Mouse (Mus musculus) left cerebral cortex, adult 11 months (tissue): ENCODE measurements around the gene Lmtk2.

Experiments used
- DNase-seq: peaks from one replicate; pipeline ENCODE4 v3.0.0; 2022; ENCODE audit warnings: low spot score

Gene Lmtk2

GRCm38 (mm10) chr5:144100149-144100935 is at the start of gene Lmtk2:
Gene Lmtk2, plus strand, starts transcription at chr5:144100436.
- DNase-seq, result peak; percentile 95

GRCm38 (mm10) chr5:144051268-144051667 is 49.0 kb upstream of the Lmtk2 start:
- no peak for DNase-seq

- DNase-seq, result no peak
Observed at GRCm38 (mm10) chr5:144053450-144053849, 46.8 kb upstream of the Lmtk2 start.

GRCm38 (mm10) chr5:144054340-144054739 is 45.9 kb upstream of the Lmtk2 start:
- DNase-seq, result no peak

GRCm38 (mm10) chr5:144064093-144064492 is 36.1 kb upstream of the Lmtk2 start:
- DNase-seq, result no peak

- DNase-seq, result no peak
Observed at GRCm38 (mm10) chr5:144066036-144066435, 34.2 kb upstream of the Lmtk2 start.

- no peak for DNase-seq
Observed at GRCm38 (mm10) chr5:144070064-144070463, 30.2 kb upstream of the Lmtk2 start.

GRCm38 (mm10) chr5:144071249-144071648 is 29.0 kb upstream of the Lmtk2 start:
- no peak for DNase-seq

- DNase-seq, result peak; percentile 37
Observed at GRCm38 (mm10) chr5:144077541-144077940, 22.7 kb upstream of the Lmtk2 start.

- DNase-seq, result no peak
Observed at GRCm38 (mm10) chr5:144080886-144081285, 19.4 kb upstream of the Lmtk2 start.

- DNase-seq, result no peak
Observed at GRCm38 (mm10) chr5:144082006-144082405, 18.2 kb upstream of the Lmtk2 start.

- DNase-seq, result no peak
Observed at GRCm38 (mm10) chr5:144083521-144083920, 16.7 kb upstream of the Lmtk2 start.

- DNase-seq, result no peak
Observed at GRCm38 (mm10) chr5:144084271-144084670, 16.0 kb upstream of the Lmtk2 start.

GRCm38 (mm10) chr5:144085696-144086095 is 14.5 kb upstream of the Lmtk2 start:
- no peak for DNase-seq

GRCm38 (mm10) chr5:144086494-144086893 is 13.7 kb upstream of the Lmtk2 start:
- DNase-seq, result no peak

- DNase-seq, result no peak
Observed at GRCm38 (mm10) chr5:144088354-144088753, 11.9 kb upstream of the Lmtk2 start.

- DNase-seq, result no peak
Observed at GRCm38 (mm10) chr5:144095461-144095970, 4.7 kb upstream of the Lmtk2 start.

- DNase-seq, result no peak
Observed at GRCm38 (mm10) chr5:144097902-144098639, 2.2 kb upstream of the Lmtk2 start.

GRCm38 (mm10) chr5:144098640-144098929 is 1.7 kb upstream of the Lmtk2 start:
- DNase-seq, result no peak

- no peak for DNase-seq
Observed at GRCm38 (mm10) chr5:144100948-144101347, 712 bp downstream of the Lmtk2 start.

GRCm38 (mm10) chr5:144105070-144105469 is 4.8 kb downstream of the Lmtk2 start:
- no peak for DNase-seq

- no peak for DNase-seq
Observed at GRCm38 (mm10) chr5:144105471-144106129, 5.4 kb downstream of the Lmtk2 start.

GRCm38 (mm10) chr5:144106130-144106510 is 5.9 kb downstream of the Lmtk2 start:
- no peak for DNase-seq
